Mouse (Mus musculus): Measurements from ENCODE around the gene Ogn.

DNA sequence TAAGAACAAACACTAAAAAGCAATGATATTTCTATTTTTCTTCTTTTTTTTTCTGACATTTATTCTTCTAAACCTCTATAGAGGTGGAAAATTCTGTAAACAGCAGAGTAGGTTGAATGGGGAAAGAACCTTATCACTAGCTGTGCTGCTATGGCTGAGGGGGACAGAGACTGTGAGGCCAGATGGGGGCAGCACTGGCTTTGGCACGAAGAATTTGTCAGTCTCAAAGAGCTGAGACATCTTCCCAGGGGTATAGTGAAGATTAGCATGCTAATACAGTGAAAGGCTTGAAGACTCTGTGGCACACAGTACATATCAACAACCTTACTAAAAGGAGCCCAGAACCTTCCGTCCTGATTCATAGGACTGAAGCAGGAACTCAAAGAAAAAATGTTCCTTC is 48.7 kb upstream of the Ogn start:
- TF ChIP-seq CTCF (IDR thresholded peaks at IDR 0.05; ENCODE audit: control insufficient read depth, insufficient read depth, insufficient read length) (peak; percentile 70), USF1 (IDR thresholded peaks at IDR 0.05; ENCODE audit: low read depth) (no peak), MYOD1 (IDR thresholded peaks at IDR 0.05; ENCODE audit: control insufficient read depth, insufficient read length, low read depth) (no peak), MAX (IDR thresholded peaks at IDR 0.05) (no peak), FOSL1 (IDR thresholded peaks at IDR 0.05; ENCODE audit: insufficient read depth, low read length, poor library complexity, severe bottlenecking) (no peak), CEBPB (IDR thresholded peaks at IDR 0.05; ENCODE audit: low read depth) (no peak), MYOG (IDR thresholded peaks at IDR 0.05; ENCODE audit: control insufficient read depth, extremely low read depth, insufficient read length) (no peak)
